Mouse (Mus musculus) thymus, adult 2 months (tissue): Measurements from ENCODE around the gene Arf5.

Source experiments
- CTCF ChIP-seq: fragments of 200-500 bp; IDR thresholded peaks from 2 replicates; pipeline ENCODE4 v1.5.1; 2012; ENCODE audit warnings: mild to moderate bottlenecking, control low read depth, low read length, moderate library complexity, borderline replicate concordance; ENCODE audit not compliant: control insufficient read depth, poor library complexity, insufficient read depth; ENCODE audit errors: extremely low read depth
- POLR2A ChIP-seq: fragments of 200-500 bp; IDR thresholded peaks from 2 replicates; pipeline ENCODE4 v1.6.1; 2012; ENCODE audit warnings: mild to moderate bottlenecking, low read length, control low read depth, moderate library complexity; ENCODE audit not compliant: control insufficient read depth, poor library complexity, insufficient read depth; ENCODE audit errors: extremely low read depth

- no peak for TF ChIP-seq CTCF
- TF ChIP-seq POLR2A: no peak
Observed at GRCm38 (mm10) chr6:28422651-28423290, 589 bp upstream of the Arf5 start.
